Mouse (Mus musculus): ENCODE data around the gene Tnnt2. TPM values are rescaled to one million over a fixed set of nuclear protein-coding genes. Genes with fewer than 3 reads are reported as not detected.

Tnnt2 gene
- polyA plus RNA-seq, 1 experiment from 2014 or later = 13.3 TPM

DNA sequence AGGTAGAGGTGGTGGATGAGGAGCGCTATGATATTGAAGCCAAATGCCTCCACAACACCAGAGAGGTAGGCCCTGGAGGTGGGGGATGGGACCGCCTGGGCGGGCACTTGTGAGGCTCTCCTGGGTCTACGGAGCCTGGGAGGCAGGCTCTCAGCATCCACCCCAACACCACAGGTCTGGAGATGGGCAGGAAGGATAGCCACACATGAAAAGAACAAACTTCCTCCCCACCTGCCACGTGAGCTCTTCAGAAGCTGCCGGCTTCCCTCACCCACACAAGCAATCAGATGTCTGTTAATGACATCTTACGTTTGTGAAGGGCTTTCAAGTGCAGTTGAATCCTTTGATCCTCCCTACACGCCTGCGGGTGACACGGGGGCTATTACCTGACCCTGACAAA, 28.6 kb upstream of the Tnnt2 start:
- no peak for ATAC-seq (ENCODE audit: low FRiP score, low read depth)
- no peaks in the 10 kb centered on the region for H3K4me1 ChIP-seq
- WGBS = 29% methylated on average over 10 of the region's 10 CpGs
- no peaks in the 10 kb centered on the region for H3K27me3 ChIP-seq (replicated peaks)
- no peak overlapping the region for H3K9ac ChIP-seq
- H3K4me2 ChIP-seq (replicated peaks) = no peak overlapping the region
- no peak overlapping the region for H3K27ac ChIP-seq
- H3K9me3 ChIP-seq = no peaks in the 10 kb centered on the region
- no peak overlapping the region for H3K4me3 ChIP-seq
- no peaks in the 10 kb centered on the region for H3K36me3 ChIP-seq

DNA sequence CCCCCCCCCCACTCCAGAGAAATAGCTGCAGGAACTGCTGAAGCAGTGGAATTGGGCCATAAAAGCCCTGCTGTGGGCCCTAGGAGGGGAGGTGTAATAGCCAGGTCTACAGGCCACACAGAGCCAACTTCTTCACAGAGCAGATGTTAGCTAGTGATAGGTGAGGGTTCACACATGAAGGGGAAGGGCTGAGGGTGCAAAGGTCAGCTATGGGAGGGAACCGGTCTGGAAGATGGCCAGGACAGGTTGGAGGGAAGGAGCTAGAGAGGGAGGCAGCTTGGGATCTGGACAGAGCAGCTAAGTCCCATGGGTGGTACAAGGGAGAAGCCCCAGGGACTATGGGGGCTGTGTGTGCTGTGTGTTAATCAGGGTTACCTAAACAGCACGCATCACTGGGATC, 26.0 kb upstream of the Tnnt2 start:
- Histone ChIP-seq H3K4me1 (0 out of 2 replicates have a peak, but pooled peaks cover 2% of the 10 kb centered on the region), H3K27ac (no peak overlapping the region), H3K4me2 (replicated peaks) (no peak overlapping the region), H3K27me3 (replicated peaks) (no peaks in the 10 kb centered on the region), H3K4me3 (no peak overlapping the region), H3K36me3 (no peaks in the 10 kb centered on the region), H3K9ac (no peak overlapping the region), H3K9me3 (no peaks in the 10 kb centered on the region)
- WGBS = 38% methylated on average over 2 of the region's 2 CpGs
- ATAC-seq (ENCODE audit: low FRiP score, low read depth) = no peak

DNA sequence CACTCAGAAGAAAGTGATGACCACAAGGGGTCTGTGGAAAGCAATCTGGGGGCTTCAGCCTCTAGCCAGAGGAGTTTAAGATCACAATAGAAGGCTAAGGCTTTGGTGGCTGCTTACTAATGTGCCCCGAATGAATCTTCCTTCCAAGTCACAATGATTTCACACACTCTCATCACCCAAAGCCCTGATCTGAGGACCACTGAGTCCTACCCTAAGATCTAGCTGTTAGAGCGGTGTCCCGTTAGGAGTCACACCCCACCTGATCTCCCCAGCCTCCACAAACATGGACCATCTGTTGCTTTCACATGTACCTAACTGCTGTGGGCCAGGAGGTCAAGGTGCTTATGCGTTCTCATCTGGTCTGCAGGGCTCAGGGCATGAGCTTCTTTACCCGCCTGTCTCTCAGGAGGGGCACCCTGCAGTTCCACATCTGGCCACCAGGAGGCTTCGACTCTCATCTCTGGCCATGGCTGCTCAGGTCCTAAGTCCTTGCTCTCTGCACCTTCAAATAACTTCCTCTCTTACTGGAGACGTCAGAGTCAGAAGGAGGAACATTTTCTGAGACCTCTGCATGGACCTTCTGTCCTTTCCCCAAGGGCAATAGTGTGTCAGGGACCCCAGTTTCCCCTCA, 25.0 kb upstream of the Tnnt2 start:
- Histone ChIP-seq H3K9me3 (no peaks in the 10 kb centered on the region), H3K9ac (no peak overlapping the region), H3K4me1 (0 out of 2 replicates have a peak, but pooled peaks cover 2% of the 10 kb centered on the region), H3K27ac (no peak overlapping the region), H3K4me2 (replicated peaks) (no peak overlapping the region), H3K36me3 (no peaks in the 10 kb centered on the region), H3K27me3 (replicated peaks) (no peaks in the 10 kb centered on the region; the same call in 1 of the 2 replicates), H3K4me3 (no peak overlapping the region)
- no peak for ATAC-seq (ENCODE audit: low FRiP score, low read depth)
- 31% methylated on average over 7 of the region's 7 CpGs for WGBS

DNA sequence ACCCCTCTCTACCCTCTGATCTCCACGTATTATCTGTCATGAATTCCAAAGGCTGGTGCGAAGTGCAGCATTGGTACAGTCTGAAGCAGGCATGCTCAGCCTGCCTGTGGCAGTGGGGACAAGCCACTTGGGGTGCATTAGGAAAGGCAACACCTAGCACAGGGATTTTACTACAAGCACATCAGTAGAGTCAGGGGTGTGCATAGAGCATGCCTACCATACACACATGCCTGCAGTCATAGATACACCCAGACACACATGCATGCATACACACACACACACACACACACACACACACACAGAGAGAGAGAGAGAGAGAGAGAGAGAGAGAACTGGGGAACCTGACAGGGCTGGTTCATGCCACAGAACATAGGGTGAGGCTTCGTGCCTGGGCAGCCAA, 23.9 kb upstream of the Tnnt2 start:
- Histone ChIP-seq H3K27me3 (replicated peaks) (peaks cover 6% of the 10 kb centered on the region), H3K4me1 (0 out of 2 replicates have a peak, but pooled peaks cover 2% of the 10 kb centered on the region), H3K9ac (no peak overlapping the region), H3K9me3 (no peaks in the 10 kb centered on the region), H3K27ac (no peak overlapping the region), H3K4me3 (no peak overlapping the region), H3K4me2 (replicated peaks) (no peak overlapping the region), H3K36me3 (no peaks in the 10 kb centered on the region)
- 85% methylated on average over 3 of the region's 3 CpGs for WGBS
- ATAC-seq (ENCODE audit: low FRiP score, low read depth) = no peak

GRCm38 (mm10) chr1:135812618-135813017, 23.5 kb upstream of the Tnnt2 start:
- WGBS = 53% methylated on average over 2 of the region's 2 CpGs
- Histone ChIP-seq H3K4me3 (no peak overlapping the region), H3K9me3 (no peaks in the 10 kb centered on the region), H3K27me3 (replicated peaks) (peaks cover 10% of the 10 kb centered on the region), H3K36me3 (no peaks in the 10 kb centered on the region), H3K9ac (no peak overlapping the region), H3K27ac (no peak overlapping the region), H3K4me2 (replicated peaks) (no peak overlapping the region), H3K4me1 (0 out of 2 replicates have a peak, but pooled peaks cover 2% of the 10 kb centered on the region)
- ATAC-seq (ENCODE audit: low FRiP score, low read depth) = no peak

- Histone ChIP-seq H3K27ac (no peak overlapping the region), H3K9me3 (no peaks in the 10 kb centered on the region), H3K36me3 (no peaks in the 10 kb centered on the region), H3K9ac (no peak overlapping the region), H3K4me3 (no peak overlapping the region), H3K27me3 (replicated peaks) (peaks cover 15% of the 10 kb centered on the region), H3K4me1 (0 out of 2 replicates have a peak, but pooled peaks cover 2% of the 10 kb centered on the region), H3K4me2 (replicated peaks) (no peak overlapping the region)
- WGBS = 60% methylated on average over 4 of the region's 4 CpGs
- ATAC-seq (ENCODE audit: low FRiP score, low read depth) = no peak
Observed at GRCm38 (mm10) chr1:135813071-135813470, 23.1 kb upstream of the Tnnt2 start.

GRCm38 (mm10) chr1:135813687-135814395, 22.3 kb upstream of the Tnnt2 start:
- H3K27ac ChIP-seq = no peak overlapping the region
- no peaks in the 10 kb centered on the region for H3K36me3 ChIP-seq
- no peak overlapping the region for H3K9ac ChIP-seq
- H3K27me3 ChIP-seq (replicated peaks) = peaks cover 22% of the 10 kb centered on the region
- no peak for ATAC-seq (ENCODE audit: low FRiP score, low read depth)
- 78% methylated on average over 5 of the region's 5 CpGs for WGBS
- H3K4me1 ChIP-seq = peaks cover 10% of the 10 kb centered on the region
- H3K4me3 ChIP-seq = no peak overlapping the region
- H3K9me3 ChIP-seq = no peaks in the 10 kb centered on the region
- no peak overlapping the region for H3K4me2 ChIP-seq (replicated peaks)

- peaks cover 14% of the 10 kb centered on the region for H3K4me1 ChIP-seq
- H3K27me3 ChIP-seq (replicated peaks) = peaks cover 29% of the 10 kb centered on the region
- ATAC-seq (ENCODE audit: low FRiP score, low read depth) = no peak
- WGBS = 87% methylated on average over 5 of the region's 5 CpGs
- no peak overlapping the region for H3K4me2 ChIP-seq (replicated peaks)
- no peak overlapping the region for H3K27ac ChIP-seq
- H3K4me3 ChIP-seq = no peak overlapping the region
- no peaks in the 10 kb centered on the region for H3K36me3 ChIP-seq
- H3K9me3 ChIP-seq = no peaks in the 10 kb centered on the region
- no peak overlapping the region for H3K9ac ChIP-seq
Observed at GRCm38 (mm10) chr1:135814531-135814930, 21.6 kb upstream of the Tnnt2 start.

GRCm38 (mm10) chr1:135817595-135817994, 18.6 kb upstream of the Tnnt2 start:
- no peak overlapping the region for H3K27ac ChIP-seq
- WGBS = 75% methylated on average over 4 of the region's 4 CpGs
- H3K27me3 ChIP-seq (replicated peaks) = peaks cover 50% of the 10 kb centered on the region
- no peak for ATAC-seq (ENCODE audit: low FRiP score, low read depth)
- no peak overlapping the region for H3K9ac ChIP-seq
- no peak overlapping the region for H3K4me2 ChIP-seq (replicated peaks)
- H3K9me3 ChIP-seq = no peaks in the 10 kb centered on the region
- peaks cover 14% of the 10 kb centered on the region for H3K4me1 ChIP-seq
- H3K36me3 ChIP-seq = no peaks in the 10 kb centered on the region
- H3K4me3 ChIP-seq = no peak overlapping the region

- H3K9me3 ChIP-seq = no peaks in the 10 kb centered on the region
- peaks cover 12% of the 10 kb centered on the region for H3K4me1 ChIP-seq
- under 1% methylated on average over 63 of the region's 63 CpGs for WGBS
- no peak within 1 kb of the TSS for H3K27ac ChIP-seq
- peak; percentile 45 for ATAC-seq (ENCODE audit: low FRiP score, low read depth)
- H3K9ac ChIP-seq = peak within 1 kb of the TSS; percentile 63
- H3K4me3 ChIP-seq = peak within 1 kb of the TSS; percentile 51
- peaks cover 50% of the 10 kb centered on the region for H3K27me3 ChIP-seq (replicated peaks)
- H3K36me3 ChIP-seq = no peaks in the 10 kb centered on the region
- peak within 1 kb of the TSS; percentile 99 for H3K4me2 ChIP-seq (replicated peaks)
Observed at GRCm38 (mm10) chr1:135818481-135819086, 17.6 kb upstream of the Tnnt2 start, which contains the start of gene Lad1. Gene Lad1, plus strand, starts transcription at chr1:135818598.

DNA sequence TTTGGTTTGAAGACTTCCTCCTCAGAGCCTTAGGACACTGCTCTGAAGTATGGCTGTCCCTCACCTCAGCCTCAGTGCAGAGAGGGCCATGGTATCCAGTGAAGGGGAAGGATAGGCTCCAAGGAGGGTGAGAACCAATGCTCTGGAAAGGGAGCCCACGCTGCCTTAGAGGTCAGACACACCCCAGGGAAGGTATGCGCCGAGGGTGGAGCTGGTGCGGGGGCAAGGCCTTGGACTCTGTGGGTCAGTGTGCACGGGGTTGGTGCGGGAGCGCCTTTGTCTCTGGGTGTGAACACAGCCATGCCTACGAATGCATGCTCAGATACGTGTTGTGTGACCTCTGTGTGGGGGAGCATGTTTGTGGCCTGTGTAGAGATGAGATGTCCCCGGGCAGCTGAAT, 16.1 kb upstream of the Tnnt2 start:
- peaks cover 50% of the 10 kb centered on the region for H3K27me3 ChIP-seq (replicated peaks)
- H3K9ac ChIP-seq = no peak overlapping the region
- peaks cover 12% of the 10 kb centered on the region for H3K4me1 ChIP-seq
- no peak for ATAC-seq (ENCODE audit: low FRiP score, low read depth)
- no peak overlapping the region for H3K4me2 ChIP-seq (replicated peaks)
- H3K4me3 ChIP-seq = no peak overlapping the region
- no peaks in the 10 kb centered on the region for H3K9me3 ChIP-seq
- 84% methylated on average over 10 of the region's 10 CpGs for WGBS
- H3K27ac ChIP-seq = no peak overlapping the region
- H3K36me3 ChIP-seq = no peaks in the 10 kb centered on the region

DNA sequence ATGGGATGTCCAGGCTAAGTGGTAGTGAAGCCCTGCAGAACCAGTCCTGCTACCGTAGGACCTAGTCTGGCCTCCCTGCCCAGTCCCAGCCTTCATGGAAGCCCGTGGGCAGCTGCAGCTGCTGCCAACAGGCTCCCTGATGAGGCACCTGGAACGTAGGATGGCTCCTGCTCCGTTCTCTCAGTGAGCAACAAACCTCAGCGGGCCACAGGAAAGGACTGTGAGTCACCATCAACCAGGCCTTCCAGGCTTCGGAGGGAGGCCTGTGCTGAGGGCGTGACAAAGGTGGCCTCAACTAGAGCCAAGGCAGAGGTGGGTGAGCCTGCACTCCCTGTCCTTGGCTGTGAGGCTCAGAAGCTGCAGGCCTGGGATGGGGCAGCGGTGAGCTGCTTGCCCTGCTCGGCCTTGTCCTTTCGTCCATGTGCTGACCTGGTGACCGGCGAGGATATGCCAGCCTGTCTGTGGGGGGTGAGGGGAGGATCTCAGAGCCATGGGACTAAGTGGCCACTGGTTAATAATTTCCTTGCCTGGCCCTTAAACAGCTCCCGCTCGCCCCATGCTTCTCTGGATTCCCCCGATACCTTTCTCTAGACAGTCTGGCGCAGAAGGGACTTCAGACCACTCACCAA, 15.3 kb upstream of the Tnnt2 start:
- Histone ChIP-seq H3K9me3 (no peaks in the 10 kb centered on the region), H3K4me2 (replicated peaks) (no peak overlapping the region), H3K27ac (no peak overlapping the region), H3K36me3 (no peaks in the 10 kb centered on the region), H3K9ac (no peak overlapping the region), H3K4me1 (peaks cover 12% of the 10 kb centered on the region), H3K27me3 (replicated peaks) (peaks cover 50% of the 10 kb centered on the region), H3K4me3 (no peak overlapping the region)
- WGBS = 62% methylated on average over 16 of the region's 16 CpGs
- no peak for ATAC-seq (ENCODE audit: low FRiP score, low read depth)

Data from neural tube, embryonic 12.5 days (tissue).